In the genomic region with DNA sequence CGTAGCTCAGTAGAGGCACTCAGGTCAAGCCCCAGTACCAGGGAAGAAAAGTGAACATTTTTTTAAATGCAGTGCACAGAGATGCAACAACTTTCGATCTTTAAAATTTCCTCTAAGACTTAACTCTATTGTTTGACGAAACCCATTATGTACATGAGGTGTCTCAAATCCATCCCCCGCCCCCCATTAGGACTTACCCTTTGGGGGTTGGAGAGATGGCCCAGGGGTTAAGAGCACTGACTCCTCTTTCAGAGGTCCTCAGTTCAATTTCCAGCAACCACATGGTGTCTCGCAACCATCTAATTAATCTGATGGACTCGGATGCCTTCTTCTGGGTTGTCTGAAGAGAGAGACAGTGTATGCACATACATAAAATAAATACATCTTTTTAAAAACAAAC, we compare ENCODE assay signal across 8 mouse cellular contexts. TPM values are rescaled to one million over a fixed set of nuclear protein-coding genes. Genes with fewer than 3 reads are reported as not detected.
DNase-seq lines count a peak whose midpoint lies in the region; ATAC-seq lines count a peak whose summit lies in the region.

No protein-coding gene starts in this region.

- no peaks in the 10 kb centered on the region for H3K9me3 ChIP-seq in limb, embryonic 13.5 days
- H3K9me3 ChIP-seq in stomach, embryonic 15.5 days: no peaks in the 10 kb centered on the region

- no peak for ATAC-seq in limb, embryonic 13.5 days (ENCODE audit: low FRiP score, low read depth)
- no peak for ATAC-seq in stomach, embryonic 15.5 days (ENCODE audit: insufficient read depth, low FRiP score, low read depth)

- peak overlapping the region; percentile 85 for H3K27ac ChIP-seq in limb, embryonic 13.5 days
- H3K27ac ChIP-seq in stomach, embryonic 15.5 days: peak overlapping the region; percentile 88

- no peaks in the 10 kb centered on the region for H3K27me3 ChIP-seq in limb, embryonic 13.5 days
- no peaks in the 10 kb centered on the region for H3K27me3 ChIP-seq in stomach, embryonic 15.5 days (replicated peaks)

- DNase-seq in embryo, embryonic 11 days: peak; percentile 55
- no peak for DNase-seq in embryo, embryonic 10 days (ENCODE audit: low spot score)
- peak; percentile 35 for DNase-seq in retina, postnatal 1 day
- no peak for DNase-seq in retina, embryonic 14.5 days (ENCODE audit: low spot score)
- DNase-seq in cerebellum, postnatal 25 days: no peak
- no peak for DNase-seq in spleen, adult 18-20 months

- peak overlapping the region; percentile 89 for H3K4me2 ChIP-seq in limb, embryonic 13.5 days (replicated peaks)
- H3K4me2 ChIP-seq in stomach, embryonic 15.5 days: peak overlapping the region; percentile 69

- 9% methylated on average over 6 of the region's 6 CpGs for WGBS in limb, embryonic 13.5 days
- WGBS in stomach, embryonic 15.5 days: 9% methylated on average over 6 of the region's 6 CpGs

- H3K4me3 ChIP-seq in limb, embryonic 13.5 days: peak overlapping the region; percentile 62
- peak overlapping the region; percentile 67 for H3K4me3 ChIP-seq in stomach, embryonic 15.5 days (replicated peaks)

- peak overlapping the region; percentile 80 for H3K9ac ChIP-seq in limb, embryonic 13.5 days
- peak overlapping the region; percentile 35 for H3K9ac ChIP-seq in stomach, embryonic 15.5 days

- H3K36me3 ChIP-seq in limb, embryonic 13.5 days: no peaks in the 10 kb centered on the region
- H3K36me3 ChIP-seq in stomach, embryonic 15.5 days: no peaks in the 10 kb centered on the region

- H3K4me1 ChIP-seq in limb, embryonic 13.5 days: peaks cover 43% of the 10 kb centered on the region
- H3K4me1 ChIP-seq in stomach, embryonic 15.5 days: peaks cover 13% of the 10 kb centered on the region; the same call in 1 of the 2 replicates

RNA-seq across cellular contexts. Expression of a gene that starts 1.1 kb away (rescaled TPM):
- polyA plus RNA-seq in limb, embryonic 13.5 days (2015; fragmentation: Nextera tagmentation; extraction: Ambion mirVana): 21.4 and 22.3 TPM in 2 replicates
- 12.0 and 14.2 TPM in 2 replicates for polyA plus RNA-seq in stomach, embryonic 15.5 days (2015; fragmentation: Nextera tagmentation; extraction: Ambion mirVana)

RNA-seq across cellular contexts. Expression of a gene that starts 1.1 kb away (rescaled TPM):
- 58.1 and 60.6 TPM in 2 replicates for polyA plus RNA-seq in limb, embryonic 13.5 days (2015; fragmentation: Nextera tagmentation; extraction: Ambion mirVana)
- polyA plus RNA-seq in stomach, embryonic 15.5 days (2015; fragmentation: Nextera tagmentation; extraction: Ambion mirVana): 33.0 and 35.8 TPM in 2 replicates

Comparison
In these comparisons a context has a peak if more than half of its experiments do, and no peak if none do; other contexts are left out.
1. DNase-seq: peak in embryo, embryonic 11 days (single experiment) and retina, postnatal 1 day (single experiment); none in embryo, embryonic 10 days (single experiment), retina, embryonic 14.5 days (single experiment), cerebellum, postnatal 25 days (0 of 2) and spleen, adult 18-20 months (0 of 2).